Mouse (Mus musculus) thymus, adult 2 months (tissue): Measurements from ENCODE around the gene Olfml3.

ENCODE experiments used
- CTCF ChIP-seq: fragments of 200-500 bp; IDR thresholded peaks from 2 replicates; pipeline ENCODE4 v1.5.1; 2012; ENCODE audit warnings: mild to moderate bottlenecking, control low read depth, low read length, moderate library complexity, borderline replicate concordance; ENCODE audit not compliant: control insufficient read depth, poor library complexity, insufficient read depth; ENCODE audit errors: extremely low read depth
- POLR2A ChIP-seq: fragments of 200-500 bp; IDR thresholded peaks from 2 replicates; pipeline ENCODE4 v1.6.1; 2012; ENCODE audit warnings: mild to moderate bottlenecking, low read length, control low read depth, moderate library complexity; ENCODE audit not compliant: control insufficient read depth, poor library complexity, insufficient read depth; ENCODE audit errors: extremely low read depth

- TF ChIP-seq CTCF: no peak
- TF ChIP-seq POLR2A: no peak
These were observed 2.5 kb upstream of the Olfml3 start for GRCm38 (mm10) chr3:103740342-103740741.
